Comparison of ENCODE assay signal across 13 mouse cellular contexts in the genomic region with DNA sequence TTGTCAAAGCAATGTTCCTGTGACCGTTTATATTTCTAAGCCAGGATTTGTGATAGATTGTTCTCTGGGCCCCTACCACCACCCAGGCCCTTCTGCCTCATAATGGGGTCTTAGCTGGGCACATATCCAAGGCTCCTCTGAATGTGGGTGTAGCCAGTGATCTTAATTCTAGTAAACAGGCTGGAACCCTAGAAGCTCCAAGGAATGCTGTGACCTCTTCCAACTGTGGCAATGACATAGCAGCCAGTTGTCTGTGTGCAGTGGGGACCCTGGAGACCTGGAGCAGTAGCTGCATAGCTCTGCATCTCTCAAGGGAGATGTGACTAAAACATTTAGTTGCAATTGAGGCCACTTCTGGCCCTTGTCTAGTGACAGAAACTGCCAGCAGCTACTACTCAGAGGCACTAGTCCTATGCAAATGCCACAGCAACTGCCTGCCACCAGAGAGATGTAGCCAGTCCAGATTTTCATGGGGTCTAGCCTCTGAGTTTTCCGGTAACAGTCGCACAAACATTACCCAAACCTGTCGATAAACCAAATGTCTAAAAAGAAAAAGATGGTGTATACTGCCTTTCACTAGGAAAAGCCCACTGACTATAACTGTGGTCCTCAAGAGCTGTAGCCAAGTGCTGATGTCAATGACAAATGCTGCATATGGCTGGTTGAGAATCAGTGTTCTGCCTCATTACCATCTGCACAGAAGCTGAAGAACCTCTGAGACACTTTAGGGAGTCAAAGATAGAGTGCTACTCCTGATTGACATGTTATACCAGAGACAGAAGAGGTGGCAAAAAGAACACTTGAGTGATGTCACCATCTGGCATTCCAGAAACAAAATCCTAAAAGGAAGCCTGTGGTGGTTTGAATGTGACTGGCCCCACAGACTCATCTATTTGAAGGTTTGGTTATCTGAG.
DNase-seq lines count a peak whose midpoint lies in the region; ATAC-seq lines count a peak whose summit lies in the region.
"Had no signal": no experiment of that assay in that cellular context is flagged by ENCODE, and none has a peak within 500 bp of the region (broad histone marks: within the 10 kb centered on the region; RNA-seq: fewer than 3 reads in every experiment).

No protein-coding gene starts in this region.

- peak; percentile 25 to 33 for DNase-seq in heart, adult 18-20 months
- DNase-seq in lung, postnatal 25 days (ENCODE audit: low spot score): no peak
- DNase-seq in MN1 (ENCODE audit: low spot score): no peak
- DNase-seq: gastrocnemius, postnatal 25 days; lung, adult 18-20 months; thymus, postnatal 14 days had no signal

- H3K4me3 ChIP-seq in heart, embryonic 12.5 days: no peak overlapping the region
- no peak overlapping the region for H3K4me3 ChIP-seq in lung, embryonic 16.5 days (ENCODE audit: low read length)
- no peak overlapping the region for H3K4me3 ChIP-seq in forebrain, embryonic 15.5 days
- no peak overlapping the region for H3K4me3 ChIP-seq in midbrain, embryonic 15.5 days
- H3K4me3 ChIP-seq: embryonic facial prominence, embryonic 12.5 days; kidney, embryonic 15.5 days had no signal

- no peak overlapping the region for H3K4me2 ChIP-seq in heart, embryonic 12.5 days
- no peak overlapping the region for H3K4me2 ChIP-seq in lung, embryonic 16.5 days (ENCODE audit: low read depth, low read length)
- no peak overlapping the region for H3K4me2 ChIP-seq in forebrain, embryonic 15.5 days (replicated peaks)
- H3K4me2 ChIP-seq in midbrain, embryonic 15.5 days: no peak overlapping the region
- H3K4me2 ChIP-seq: embryonic facial prominence, embryonic 12.5 days; kidney, embryonic 15.5 days had no signal

- no peaks in the 10 kb centered on the region for H3K27me3 ChIP-seq in heart, embryonic 12.5 days (replicated peaks)
- H3K27me3 ChIP-seq in lung, embryonic 16.5 days (ENCODE audit: control insufficient read depth, insufficient read depth, low read depth, low read length): no peaks in the 10 kb centered on the region
- H3K27me3 ChIP-seq in forebrain, embryonic 15.5 days: no peaks in the 10 kb centered on the region
- no peaks in the 10 kb centered on the region for H3K27me3 ChIP-seq in midbrain, embryonic 15.5 days (replicated peaks)
- H3K27me3 ChIP-seq: embryonic facial prominence, embryonic 12.5 days; kidney, embryonic 15.5 days had no signal

- ATAC-seq in heart, embryonic 12.5 days (ENCODE audit: insufficient number of reproducible peaks, low FRiP score): no peak
- peak; percentile 56; the same call in 1 of the 2 replicates for ATAC-seq in lung, embryonic 16.5 days (ENCODE audit: low read depth)
- peak; percentile 7 for ATAC-seq in forebrain, embryonic 15.5 days (replicated peaks)
- ATAC-seq in midbrain, embryonic 15.5 days (replicated peaks): no peak
- no peak for ATAC-seq in activated CD4-positive, CD25-positive, alpha-beta regulatory T cell, adult 4 months

- peaks cover 24% of the 10 kb centered on the region for H3K4me1 ChIP-seq in heart, embryonic 12.5 days (replicated peaks)
- peaks cover 20% of the 10 kb centered on the region for H3K4me1 ChIP-seq in lung, embryonic 16.5 days (replicated peaks; ENCODE audit: control insufficient read depth, insufficient read depth, low read length)
- peaks cover 96% of the 10 kb centered on the region for H3K4me1 ChIP-seq in forebrain, embryonic 15.5 days
- peaks cover 64% of the 10 kb centered on the region for H3K4me1 ChIP-seq in midbrain, embryonic 15.5 days

- no peaks in the 10 kb centered on the region for H3K9me3 ChIP-seq in heart, embryonic 12.5 days (replicated peaks)
- H3K9me3 ChIP-seq in lung, embryonic 16.5 days (ENCODE audit: control insufficient read depth, low read length): no peaks in the 10 kb centered on the region
- no peaks in the 10 kb centered on the region for H3K9me3 ChIP-seq in forebrain, embryonic 15.5 days
- no peaks in the 10 kb centered on the region for H3K9me3 ChIP-seq in midbrain, embryonic 15.5 days
- H3K9me3 ChIP-seq: embryonic facial prominence, embryonic 12.5 days; kidney, embryonic 15.5 days had no signal

- no peak overlapping the region for H3K27ac ChIP-seq in heart, embryonic 12.5 days (ENCODE audit: poor library complexity, severe bottlenecking)
- 0 out of 2 replicates have a peak overlapping the region, but pooled peaks have one; percentile 4 for H3K27ac ChIP-seq in lung, embryonic 16.5 days (ENCODE audit: low read length)
- H3K27ac ChIP-seq in forebrain, embryonic 15.5 days (replicated peaks): peak overlapping the region; percentile 96
- peak overlapping the region; percentile 86 for H3K27ac ChIP-seq in midbrain, embryonic 15.5 days
- H3K27ac ChIP-seq: kidney, embryonic 15.5 days had no signal

- WGBS in heart, embryonic 12.5 days: 90% methylated on average over 4 of the region's 4 CpGs
- 79% methylated on average over 4 of the region's 4 CpGs for WGBS in lung, embryonic 16.5 days
- 26% methylated on average over 4 of the region's 4 CpGs for WGBS in forebrain, embryonic 15.5 days
- 74% methylated on average over 4 of the region's 4 CpGs for WGBS in midbrain, embryonic 15.5 days

- H3K9ac ChIP-seq in heart, embryonic 12.5 days: no peak overlapping the region
- H3K9ac ChIP-seq in lung, embryonic 16.5 days (ENCODE audit: low read length): no peak overlapping the region
- no peak overlapping the region for H3K9ac ChIP-seq in forebrain, embryonic 15.5 days (replicated peaks)
- H3K9ac ChIP-seq in midbrain, embryonic 15.5 days: no peak overlapping the region
- H3K9ac ChIP-seq: embryonic facial prominence, embryonic 12.5 days; kidney, embryonic 15.5 days had no signal

- H3K36me3 ChIP-seq in heart, embryonic 12.5 days: no peaks in the 10 kb centered on the region
- no peaks in the 10 kb centered on the region for H3K36me3 ChIP-seq in lung, embryonic 16.5 days (ENCODE audit: control insufficient read depth, insufficient read depth, low read length)
- H3K36me3 ChIP-seq in forebrain, embryonic 15.5 days: no peaks in the 10 kb centered on the region
- H3K36me3 ChIP-seq in midbrain, embryonic 15.5 days (replicated peaks): no peaks in the 10 kb centered on the region
- H3K36me3 ChIP-seq: embryonic facial prominence, embryonic 12.5 days; kidney, embryonic 15.5 days had no signal

Comparison
In these comparisons a context has a peak if more than half of its experiments do, and no peak if none do; other contexts are left out.
1. DNase-seq: peak in heart, adult 18-20 months (2 of 2); none in lung, postnatal 25 days (single experiment) and MN1 (single experiment).
2. ATAC-seq: peak in lung, embryonic 16.5 days (single experiment) and forebrain, embryonic 15.5 days (single experiment); none in heart, embryonic 12.5 days (single experiment), midbrain, embryonic 15.5 days (single experiment) and activated CD4-positive, CD25-positive, alpha-beta regulatory T cell, adult 4 months (single experiment).